Mouse (Mus musculus) neural tube, embryonic 15.5 days (tissue): Measurements from ENCODE around the gene Pam16. TPM values are rescaled to one million over a fixed set of nuclear protein-coding genes. Genes with fewer than 3 reads are reported as not detected.

Source experiments
- ATAC-seq: fragments of 200-750 bp; cut with Nextera tagmentation; 2 replicates; pipeline ENCODE4 v1.8.0; 2017; ENCODE audit warnings: mild to moderate bottlenecking, moderate TSS enrichment, moderate library complexity; ENCODE audit not compliant: low FRiP score
- H3K27ac ChIP-seq: fragments of 300-500 bp; sonication (generic); replicated peaks from 2 replicates; pipeline ENCODE4 v1.5.1; 2015; ENCODE audit warnings: mild to moderate bottlenecking, inconsistent platforms
- H3K27me3 ChIP-seq: fragments of 300-500 bp; sonication (generic); replicated peaks from 2 replicates; pipeline ENCODE4 v1.6.1; 2015; ENCODE audit warnings: inconsistent platforms
- H3K36me3 ChIP-seq: fragments of 300-500 bp; sonication (generic); 2 replicates; pipeline ENCODE4 v1.6.1; 2015; ENCODE audit warnings: inconsistent platforms
- H3K4me1 ChIP-seq: fragments of 300-500 bp; sonication (generic); 2 replicates; pipeline ENCODE4 v1.6.1; 2015; ENCODE audit warnings: inconsistent platforms
- H3K4me2 ChIP-seq: fragments of 300-500 bp; sonication (generic); 2 replicates; pipeline ENCODE4 v1.6.1; 2015; ENCODE audit warnings: inconsistent platforms, mild to moderate bottlenecking, moderate library complexity
- H3K4me3 ChIP-seq: fragments of 300-500 bp; sonication (generic); replicated peaks from 2 replicates; pipeline ENCODE4 v1.5.1; 2015; ENCODE audit warnings: mild to moderate bottlenecking, inconsistent platforms
- H3K9ac ChIP-seq: fragments of 300-500 bp; sonication (generic); replicated peaks from 2 replicates; pipeline ENCODE4 v1.6.1; 2015; ENCODE audit warnings: mild to moderate bottlenecking, inconsistent platforms
- H3K9me3 ChIP-seq: fragments of 300-500 bp; sonication (generic); replicated peaks from 2 replicates; pipeline ENCODE4 v1.6.1; 2016; ENCODE audit warnings: inconsistent platforms
- WGBS: fragments of 180-500 bp; shearing (Covaris S2); methylation state at CpG from one replicate; pipeline ENCODE4 v1.1.7; 2015; ENCODE audit warnings: mixed read lengths; 5-methylcytosine and 5-hydroxymethylcytosine counted together
- polyA plus RNA-seq: library from polyadenylated mRNA; unstranded; fragments of >200 nt; fragmentation: Nextera tagmentation; extraction: Ambion mirVana; gene quantifications from 2 replicates; pipeline ENCODE4 v1.2.1, GENCODE M21; 2015

The Pam16 gene
- polyA plus RNA-seq, 1 experiment from 2014 or later: 179 TPM

- no peak overlapping the region for H3K4me3 ChIP-seq
- H3K27ac ChIP-seq: peak overlapping the region; percentile 37; the same call in 1 of the 2 replicates
- H3K27me3 ChIP-seq: no peaks in the 10 kb centered on the region
- peaks cover 23% of the 10 kb centered on the region for H3K36me3 ChIP-seq
- H3K9me3 ChIP-seq: no peaks in the 10 kb centered on the region
- peak; percentile 11; the same call in 1 of the 2 replicates for ATAC-seq
- H3K4me1 ChIP-seq: peaks cover 65% of the 10 kb centered on the region
- H3K9ac ChIP-seq: no peak overlapping the region
- H3K4me2 ChIP-seq: no peak overlapping the region
- 44% methylated on average over 5 of the region's 5 CpGs for WGBS
Observed at GRCm38 (mm10) chr16:4606431-4607084, 18.2 kb downstream of the Pam16 start.

DNA sequence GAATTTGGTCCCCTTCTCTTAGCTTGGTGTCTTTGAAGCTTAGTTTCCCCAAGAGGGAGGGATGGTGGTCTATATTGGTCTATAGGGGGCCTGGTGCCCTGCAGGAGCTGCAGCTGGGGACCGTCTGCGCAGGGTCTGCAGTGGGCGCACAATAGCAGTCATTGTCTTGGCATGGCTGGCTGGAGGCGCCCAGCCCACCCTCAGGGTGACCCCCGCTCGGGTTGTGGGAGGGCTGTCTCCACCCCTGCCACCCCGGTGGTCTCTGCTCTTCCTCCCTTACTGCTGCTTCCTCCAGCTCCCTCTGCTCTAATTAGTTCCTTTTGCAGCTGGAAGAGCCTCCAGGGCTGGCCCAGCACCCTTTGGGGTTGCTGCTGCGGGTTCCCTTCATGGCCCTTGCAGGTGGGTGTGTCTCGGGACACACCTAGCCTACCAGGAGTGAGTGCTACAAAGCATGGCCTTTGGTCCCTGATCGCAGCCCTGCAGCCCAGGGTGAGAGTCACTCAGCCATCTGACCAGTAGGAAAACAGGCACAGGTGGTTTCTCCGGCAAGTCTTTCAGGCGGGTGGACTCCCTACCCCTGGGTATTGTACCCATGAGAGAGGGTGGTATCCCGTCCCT, 19.2 kb downstream of the Pam16 start:
- Histone ChIP-seq H3K27me3 (no peaks in the 10 kb centered on the region), H3K4me3 (no peak overlapping the region), H3K4me2 (no peak overlapping the region), H3K9me3 (no peaks in the 10 kb centered on the region), H3K36me3 (peaks cover 17% of the 10 kb centered on the region), H3K9ac (no peak overlapping the region), H3K27ac (no peak overlapping the region), H3K4me1 (peaks cover 73% of the 10 kb centered on the region)
- ATAC-seq: no peak
- WGBS: 41% methylated on average over 13 of the region's 13 CpGs

DNA sequence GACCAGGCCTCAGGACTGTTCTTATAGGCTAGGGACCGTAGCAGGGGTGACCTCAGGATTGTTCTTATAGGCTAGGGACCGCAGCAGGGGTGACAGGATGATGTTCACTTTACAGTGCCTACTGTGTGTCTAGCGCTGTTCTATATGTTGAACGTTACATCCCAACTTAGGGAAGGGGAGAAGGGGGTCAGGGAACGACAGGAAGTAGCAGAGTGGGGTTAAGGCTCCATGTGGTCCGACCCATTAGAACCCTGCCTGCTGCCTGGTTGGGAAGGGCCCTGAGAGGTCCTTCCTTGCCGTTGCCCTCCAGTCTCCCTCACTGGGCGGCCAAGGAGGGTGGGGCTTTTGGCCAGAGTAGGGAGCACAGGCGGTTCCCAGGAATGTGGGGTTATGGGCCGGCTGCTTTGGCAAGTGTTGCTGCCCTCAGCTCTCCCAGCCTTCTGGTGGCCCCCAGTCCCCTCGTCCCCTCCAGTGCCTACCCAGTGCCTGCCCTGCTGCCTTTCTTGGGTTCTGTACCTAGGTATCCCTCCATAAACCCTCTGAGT, 20.4 kb downstream of the Pam16 start:
- no peak overlapping the region for H3K9ac ChIP-seq
- no peak overlapping the region for H3K4me3 ChIP-seq
- H3K36me3 ChIP-seq: peaks cover 5% of the 10 kb centered on the region
- no peaks in the 10 kb centered on the region for H3K27me3 ChIP-seq
- no peaks in the 10 kb centered on the region for H3K9me3 ChIP-seq
- ATAC-seq: no peak
- 70% methylated on average over 11 of the region's 11 CpGs for WGBS
- H3K27ac ChIP-seq: no peak overlapping the region
- H3K4me1 ChIP-seq: peaks cover 85% of the 10 kb centered on the region
- no peak overlapping the region for H3K4me2 ChIP-seq

DNA sequence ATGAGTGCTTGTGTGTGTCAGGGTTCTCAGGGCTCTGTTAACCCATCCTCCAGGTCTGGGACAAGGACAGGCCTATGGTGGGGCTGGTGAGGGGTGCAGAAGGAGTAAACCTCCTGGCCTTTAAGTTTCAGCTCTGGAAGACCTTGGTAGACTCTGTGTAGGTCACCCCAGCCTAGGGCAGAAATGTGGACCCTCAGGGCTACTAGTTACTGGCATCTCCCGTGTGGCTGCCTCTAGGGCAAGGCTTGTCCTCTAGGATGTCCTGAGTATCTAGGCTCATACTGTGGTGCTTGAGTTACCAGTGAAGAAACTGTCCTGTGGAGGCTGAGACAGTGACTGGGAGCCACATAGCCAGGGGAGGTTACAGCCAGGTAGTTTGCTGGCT, 21.3 kb downstream of the Pam16 start:
- Histone ChIP-seq H3K27ac (0 out of 2 replicates have a peak overlapping the region, but pooled peaks have one; percentile 18), H3K9me3 (no peaks in the 10 kb centered on the region), H3K9ac (no peak overlapping the region; the same call in 1 of the 2 replicates), H3K4me1 (peaks cover 90% of the 10 kb centered on the region), H3K27me3 (no peaks in the 10 kb centered on the region), H3K4me3 (no peak overlapping the region), H3K4me2 (no peak overlapping the region), H3K36me3 (no peaks in the 10 kb centered on the region)
- 68% methylated on average over 1 of the region's 1 CpGs for WGBS
- ATAC-seq: no peak

GRCm38 (mm10) chr16:4602766-4603452, 21.9 kb downstream of the Pam16 start:
- Histone ChIP-seq H3K36me3 (no peaks in the 10 kb centered on the region), H3K4me3 (no peak overlapping the region), H3K4me1 (peaks cover 95% of the 10 kb centered on the region), H3K27ac (peak overlapping the region; percentile 18; the same call in 1 of the 2 replicates), H3K9me3 (no peaks in the 10 kb centered on the region), H3K27me3 (no peaks in the 10 kb centered on the region), H3K9ac (peak overlapping the region; percentile 20; the same call in 1 of the 2 replicates), H3K4me2 (no peak overlapping the region)
- WGBS: 34% methylated on average over 7 of the region's 7 CpGs
- no peak for ATAC-seq

GRCm38 (mm10) chr16:4602189-4602588, 22.6 kb downstream of the Pam16 start:
- Histone ChIP-seq H3K27me3 (no peaks in the 10 kb centered on the region), H3K4me2 (no peak overlapping the region), H3K27ac (no peak overlapping the region; the same call in 1 of the 2 replicates), H3K9ac (no peak overlapping the region), H3K9me3 (no peaks in the 10 kb centered on the region), H3K4me1 (peaks cover 96% of the 10 kb centered on the region), H3K4me3 (no peak overlapping the region), H3K36me3 (no peaks in the 10 kb centered on the region)
- ATAC-seq: no peak
- 16% methylated on average over 3 of the region's 3 CpGs for WGBS

GRCm38 (mm10) chr16:4600701-4601310, 24.0 kb downstream of the Pam16 start:
- H3K4me1 ChIP-seq: peaks cover 96% of the 10 kb centered on the region
- 84% methylated on average over 9 of the region's 9 CpGs for WGBS

DNA sequence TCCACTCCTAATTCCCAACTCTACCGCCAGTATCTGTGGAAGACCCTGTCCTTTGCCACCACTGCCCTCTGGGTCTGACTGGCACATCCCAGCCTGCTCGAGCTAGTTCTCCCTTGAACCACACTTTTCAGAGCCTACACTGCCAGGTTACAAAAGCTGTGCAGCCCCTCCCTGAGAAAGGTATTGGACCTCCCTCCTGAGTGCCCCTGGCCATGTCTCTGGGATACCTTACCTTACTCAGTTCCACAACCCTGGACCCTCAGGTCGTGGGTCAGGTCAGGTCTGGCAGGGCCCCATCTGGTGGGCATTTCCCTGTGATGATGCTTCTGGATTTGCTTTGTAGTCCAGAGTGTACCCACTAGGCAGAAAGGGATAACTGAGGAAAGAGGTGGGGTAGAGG, 25.2 kb downstream of the Pam16 start:
- 85% methylated on average over 3 of the region's 3 CpGs for WGBS
- H3K4me1 ChIP-seq: peaks cover 93% of the 10 kb centered on the region
- no peak overlapping the region for H3K4me2 ChIP-seq

More at GRCm38 (mm10) chr16:4600701-4601310, 24.0 kb downstream of the Pam16 start:
- Histone ChIP-seq H3K36me3 (no peaks in the 10 kb centered on the region), H3K4me3 (no peak overlapping the region), H3K9me3 (no peaks in the 10 kb centered on the region), H3K4me2 (no peak overlapping the region), H3K27me3 (no peaks in the 10 kb centered on the region), H3K27ac (no peak overlapping the region), H3K9ac (no peak overlapping the region)
- no peak for ATAC-seq

DNA sequence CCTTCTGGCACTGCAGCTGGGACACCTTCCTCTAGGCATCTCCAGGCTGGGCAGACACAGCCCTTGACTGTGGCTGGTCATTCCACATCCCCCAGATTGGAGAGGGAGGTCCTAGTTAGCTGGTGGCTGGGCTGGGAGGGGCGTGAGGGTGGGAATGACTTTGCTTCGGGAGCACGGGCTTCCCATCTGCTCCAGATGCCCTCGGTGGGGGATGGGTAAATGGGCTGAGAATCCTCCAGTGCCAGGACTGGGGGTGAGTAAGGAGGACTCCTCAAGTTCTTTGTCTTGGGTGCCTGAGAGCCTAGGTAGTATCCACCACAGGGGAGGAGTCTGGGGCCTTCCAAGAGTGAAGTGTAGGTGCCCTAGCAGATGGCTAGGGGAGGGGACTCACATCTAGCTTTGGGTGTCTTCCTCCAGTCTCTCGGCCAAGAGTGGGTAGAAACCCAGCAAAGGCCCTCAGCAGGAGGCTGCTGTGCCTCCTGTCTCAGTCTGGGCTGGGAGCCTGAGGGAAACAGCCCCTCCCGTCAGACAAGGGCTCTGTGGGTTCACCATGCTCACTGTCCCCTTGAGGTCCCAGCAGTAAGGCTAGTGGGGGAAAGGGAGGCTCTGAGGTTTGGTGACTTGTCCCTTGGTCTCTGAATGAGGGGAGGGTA, 25.8 kb downstream of the Pam16 start:
- Histone ChIP-seq H3K4me1 (peaks cover 87% of the 10 kb centered on the region), H3K9ac (no peak overlapping the region; the same call in 1 of the 2 replicates), H3K4me3 (no peak overlapping the region), H3K27me3 (no peaks in the 10 kb centered on the region), H3K36me3 (no peaks in the 10 kb centered on the region), H3K4me2 (0 out of 2 replicates have a peak overlapping the region, but pooled peaks have one; percentile 95), H3K27ac (no peak overlapping the region), H3K9me3 (no peaks in the 10 kb centered on the region)
- no peak for ATAC-seq
- 12% methylated on average over 6 of the region's 6 CpGs for WGBS

More for the DNA sequence above, 25.2 kb downstream of the Pam16 start:
- no peak overlapping the region for H3K9ac ChIP-seq
- no peak overlapping the region; the same call in 1 of the 2 replicates for H3K27ac ChIP-seq
- no peak for ATAC-seq
- no peaks in the 10 kb centered on the region for H3K27me3 ChIP-seq
- no peak overlapping the region for H3K4me3 ChIP-seq
- H3K36me3 ChIP-seq: no peaks in the 10 kb centered on the region
- no peaks in the 10 kb centered on the region for H3K9me3 ChIP-seq

DNA sequence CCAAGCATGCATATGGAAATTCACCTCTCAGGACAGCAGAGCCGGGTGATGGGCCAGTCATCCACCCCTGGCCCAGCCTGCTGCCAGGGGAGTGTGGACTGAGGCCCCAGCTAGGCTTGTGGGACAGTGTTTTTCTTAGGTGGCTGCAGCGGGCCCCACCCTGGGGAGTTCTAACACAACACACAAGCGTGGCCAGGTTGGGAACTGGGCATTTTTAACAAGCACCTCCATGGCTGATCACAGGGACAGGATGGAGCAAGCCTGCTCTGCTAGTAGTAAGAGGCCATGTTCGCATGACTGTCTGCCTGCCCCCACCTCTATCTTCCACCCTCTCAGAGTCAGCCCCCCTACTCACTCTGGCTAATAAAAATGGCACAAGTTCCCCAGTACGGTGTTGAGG, 26.7 kb downstream of the Pam16 start:
- H3K4me2 ChIP-seq: peak overlapping the region; percentile 95; the same call in 1 of the 2 replicates
- WGBS: 54% methylated on average over 5 of the region's 5 CpGs
- ATAC-seq: no peak
- H3K27ac ChIP-seq: no peak overlapping the region
- H3K36me3 ChIP-seq: no peaks in the 10 kb centered on the region
- H3K4me3 ChIP-seq: no peak overlapping the region
- H3K9ac ChIP-seq: no peak overlapping the region; the same call in 1 of the 2 replicates
- H3K27me3 ChIP-seq: no peaks in the 10 kb centered on the region
- peaks cover 86% of the 10 kb centered on the region for H3K4me1 ChIP-seq
- no peaks in the 10 kb centered on the region for H3K9me3 ChIP-seq

DNA sequence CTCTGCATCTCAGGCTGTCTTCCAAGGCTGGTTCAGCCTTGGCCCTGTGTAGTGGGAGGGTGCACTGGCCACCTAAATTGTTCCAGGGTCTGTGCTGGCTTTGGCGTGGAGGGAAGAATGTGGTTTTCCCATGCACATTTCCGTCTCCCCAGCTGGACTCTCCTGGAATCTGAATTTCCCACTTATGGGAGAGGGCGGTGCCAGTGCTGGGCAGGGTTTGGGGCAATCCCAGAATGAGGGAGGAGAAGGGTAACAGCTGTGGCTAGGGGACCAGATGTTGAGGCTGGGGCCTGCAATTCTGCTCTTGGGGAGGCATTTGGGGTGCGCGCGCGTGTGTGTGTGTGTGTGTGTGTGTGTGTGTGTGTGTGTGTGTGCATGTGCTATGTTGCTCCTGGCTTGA, 27.5 kb downstream of the Pam16 start:
- peaks cover 86% of the 10 kb centered on the region for H3K4me1 ChIP-seq
- peak overlapping the region; percentile 95 for H3K4me2 ChIP-seq
- ATAC-seq: no peak
- H3K9me3 ChIP-seq: no peaks in the 10 kb centered on the region
- H3K4me3 ChIP-seq: peak overlapping the region; percentile 11; the same call in 1 of the 2 replicates
- H3K27ac ChIP-seq: no peak overlapping the region
- H3K36me3 ChIP-seq: no peaks in the 10 kb centered on the region
- no peaks in the 10 kb centered on the region for H3K27me3 ChIP-seq
- H3K9ac ChIP-seq: 0 out of 2 replicates have a peak overlapping the region, but pooled peaks have one; percentile 18
- WGBS: 50% methylated on average over 5 of the region's 7 CpGs
